Mouse (Mus musculus): ENCODE results near the gene Prkag1.

GRCm38 (mm10) chr15:98799396-98799795, 31.9 kb downstream of the Prkag1 start:
- TF ChIP-seq GATA1 (IDR thresholded peaks at IDR 0.05; ENCODE audit: borderline replicate concordance, low read length) (no peak), FLI1 (IDR thresholded peaks at IDR 0.05; ENCODE audit: low read length) (no peak)
